Mouse (Mus musculus) lung, postnatal 0 days (tissue): ENCODE results near the gene Cox17.

Experiments used
- CTCF ChIP-seq: IDR thresholded peaks from 2 replicates; pipeline ENCODE4 v1.5.1; 2016; ENCODE audit warnings: antibody characterized with exemption, mild to moderate bottlenecking
- EP300 ChIP-seq: IDR thresholded peaks from 2 replicates; pipeline ENCODE4 v1.6.1; 2016; ENCODE audit warnings: antibody characterized with exemption, mild to moderate bottlenecking, control low read depth

- TF ChIP-seq CTCF (no peak), EP300 (no peak)
Measured at GRCm38 (mm10) chr16:38326778-38327397, 19.9 kb upstream of the Cox17 start.
